Mouse (Mus musculus) adrenal gland, postnatal 10 days (tissue): ENCODE results near the gene Stpg4. TPM values are rescaled to one million over a fixed set of nuclear protein-coding genes. Genes with fewer than 3 reads are reported as not detected.
A peak's percentile ranks its signal among the peaks of the same experiment; 100 is the strongest.

Experiments
- DNase-seq: peaks from one replicate; pipeline ENCODE4 v3.0.0; 2021; ENCODE audit warnings: mixed read lengths
- total RNA-seq, 2 experiments: library from RNA; stranded (reverse); gene quantifications; 2 replicates each; pipeline ENCODE4 v1.2.3; 2021

Stpg4 gene
- total RNA-seq, 2 experiments from 2014 or later = not detected

- peak; percentile 99 for DNase-seq
These were observed 19.4 kb upstream of the Stpg4 start, which contains the start of gene Calm2 for GRCm38 (mm10) chr17:87446767-87447611. Calm2 (minus strand) TSS chr17:87446935.

DNA sequence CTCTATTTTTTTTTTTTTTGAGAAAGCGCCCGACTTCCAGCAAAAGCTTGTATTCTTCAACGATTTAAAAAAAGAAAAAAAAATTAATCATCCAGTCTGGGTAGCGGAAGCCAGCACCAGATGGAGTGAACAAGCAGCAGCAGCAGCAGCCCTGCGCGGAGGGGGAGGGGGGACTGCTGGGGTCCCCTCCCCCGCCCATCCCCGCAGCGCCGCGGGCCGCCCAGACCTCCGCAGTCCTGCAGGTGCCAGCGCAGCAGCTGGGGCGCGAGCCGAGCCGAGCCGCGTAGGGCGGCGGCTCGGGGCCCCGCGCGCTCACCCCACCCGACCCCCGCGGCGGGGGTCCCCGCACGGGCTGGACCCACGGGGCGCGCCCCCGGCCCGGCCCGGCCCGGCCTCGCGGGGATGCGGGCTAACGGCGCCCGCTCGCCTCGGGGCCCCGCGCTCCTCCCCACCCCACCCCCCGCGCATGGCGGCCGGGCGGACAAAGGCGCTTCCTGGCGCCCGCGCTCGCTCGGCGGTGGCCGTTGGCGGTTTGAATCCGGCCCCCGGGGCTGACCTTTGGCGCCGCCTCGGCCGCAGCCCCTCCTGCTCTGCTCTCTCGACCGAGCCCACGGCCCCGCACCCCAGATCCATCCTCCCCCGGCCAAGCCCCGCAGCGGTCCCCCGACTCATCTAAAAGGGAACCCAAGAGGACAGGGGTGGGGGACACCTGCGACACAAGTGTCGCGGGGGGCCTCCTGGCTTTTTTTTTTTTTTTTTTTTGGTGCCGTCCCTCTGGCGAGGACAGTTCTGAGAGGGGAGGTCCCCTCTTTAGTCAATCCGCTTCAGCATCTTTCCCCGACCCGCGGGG, 18.6 kb upstream of the Stpg4 start:
- DNase-seq = peak; percentile 78

DNA sequence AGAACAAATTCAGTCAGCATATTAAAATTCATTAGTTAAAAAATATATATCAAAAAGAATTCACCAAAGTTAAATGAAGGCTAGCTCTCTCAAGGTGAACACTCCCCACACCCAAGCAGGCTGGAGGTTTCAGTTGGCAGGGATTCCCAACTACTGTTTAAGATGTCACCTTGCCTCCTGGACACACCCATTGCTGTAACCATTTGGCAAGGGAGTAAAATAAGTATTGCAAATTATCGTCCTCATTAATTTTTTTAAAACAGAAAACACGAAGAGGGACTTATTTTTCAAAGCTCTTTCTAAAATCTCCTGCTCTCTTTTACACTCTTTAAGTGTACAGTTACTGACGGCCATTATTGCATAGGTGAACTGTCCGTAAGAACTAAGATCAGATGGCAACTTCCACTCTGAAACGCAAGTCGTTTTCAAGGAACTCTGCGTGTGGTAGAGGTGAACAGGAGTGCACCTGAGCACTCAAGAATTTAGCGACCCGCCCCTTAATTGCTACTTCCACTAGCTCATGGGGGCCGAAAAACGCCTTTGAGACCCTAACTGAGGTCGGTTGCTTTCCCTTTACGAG, 17.9 kb upstream of the Stpg4 start:
- DNase-seq = no peak

GRCm38 (mm10) chr17:87444763-87445162, 17.2 kb upstream of the Stpg4 start:
- DNase-seq = no peak

GRCm38 (mm10) chr17:87441537-87441936, 14.0 kb upstream of the Stpg4 start:
- DNase-seq = no peak

- DNase-seq = no peak
These were observed 11.9 kb upstream of the Stpg4 start for GRCm38 (mm10) chr17:87439441-87439840.

GRCm38 (mm10) chr17:87433929-87434328, 6.4 kb upstream of the Stpg4 start:
- no peak for DNase-seq

- no peak for DNase-seq
These were observed 5.2 kb upstream of the Stpg4 start for GRCm38 (mm10) chr17:87432743-87433142.

GRCm38 (mm10) chr17:87432314-87432713, 4.8 kb upstream of the Stpg4 start:
- no peak for DNase-seq

DNA sequence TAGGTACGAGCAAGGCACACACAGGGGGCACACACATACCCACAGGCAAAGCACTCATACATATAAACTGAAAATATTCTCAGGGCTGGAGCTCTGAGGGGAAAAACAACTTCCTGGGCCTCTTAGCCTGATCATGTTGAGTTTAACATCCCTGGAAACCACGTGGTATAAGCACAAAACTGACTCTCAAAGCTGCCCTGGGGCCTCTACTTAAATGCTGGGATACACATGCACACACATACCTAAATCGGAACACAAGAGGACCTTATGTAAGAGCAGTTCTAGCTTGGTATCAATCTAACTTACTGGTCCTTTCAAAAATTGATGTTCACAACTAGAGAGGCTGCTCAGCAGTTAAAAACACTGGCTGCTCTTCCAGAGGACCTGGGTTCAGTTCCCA, 1.9 kb upstream of the Stpg4 start:
- no peak for DNase-seq

DNA sequence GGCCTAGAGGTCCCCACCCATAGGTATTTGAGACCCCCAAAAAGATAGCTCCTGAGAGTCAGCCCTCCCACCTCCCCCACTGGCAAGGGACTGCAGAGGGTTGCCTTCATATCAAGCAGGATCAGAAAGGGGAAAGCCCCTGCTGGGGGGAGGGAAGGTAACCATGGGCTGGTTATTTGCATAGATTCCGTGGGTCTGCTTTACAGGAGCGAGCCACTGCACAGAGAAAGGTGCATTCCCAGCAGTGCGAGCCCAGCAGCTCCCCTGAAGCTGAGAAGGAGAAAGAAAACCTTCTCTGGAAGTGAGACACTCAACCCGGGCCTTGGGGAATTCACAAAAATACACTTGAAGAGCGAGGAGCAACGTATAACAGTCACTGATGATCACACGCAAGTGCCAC, 9.5 kb downstream of the Stpg4 start:
- no peak for DNase-seq

DNA sequence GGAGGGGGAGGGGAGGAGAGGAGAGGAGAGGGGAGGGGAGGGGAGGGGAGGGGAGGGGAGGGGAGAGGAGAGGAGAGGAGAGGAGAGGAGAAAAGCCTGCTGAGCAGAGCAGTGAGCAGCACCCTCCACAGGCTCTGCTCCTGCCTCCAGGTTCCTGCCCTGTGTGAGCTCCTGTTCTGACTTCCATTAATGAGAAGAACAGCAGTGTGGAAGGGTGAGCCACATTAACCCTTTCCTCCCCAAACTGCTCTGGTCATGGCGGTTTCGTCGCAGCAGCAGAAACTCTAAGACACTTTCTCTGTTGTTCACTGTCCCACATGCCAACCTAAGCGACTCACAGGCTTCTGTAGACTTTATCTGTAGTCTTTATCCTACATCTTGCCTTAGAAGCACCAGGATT, 20.9 kb downstream of the Stpg4 start:
- no peak for DNase-seq

- DNase-seq = no peak
These were observed 22.0 kb downstream of the Stpg4 start for GRCm38 (mm10) chr17:87405576-87405975.

GRCm38 (mm10) chr17:87403462-87403861, 24.1 kb downstream of the Stpg4 start:
- no peak for DNase-seq

DNA sequence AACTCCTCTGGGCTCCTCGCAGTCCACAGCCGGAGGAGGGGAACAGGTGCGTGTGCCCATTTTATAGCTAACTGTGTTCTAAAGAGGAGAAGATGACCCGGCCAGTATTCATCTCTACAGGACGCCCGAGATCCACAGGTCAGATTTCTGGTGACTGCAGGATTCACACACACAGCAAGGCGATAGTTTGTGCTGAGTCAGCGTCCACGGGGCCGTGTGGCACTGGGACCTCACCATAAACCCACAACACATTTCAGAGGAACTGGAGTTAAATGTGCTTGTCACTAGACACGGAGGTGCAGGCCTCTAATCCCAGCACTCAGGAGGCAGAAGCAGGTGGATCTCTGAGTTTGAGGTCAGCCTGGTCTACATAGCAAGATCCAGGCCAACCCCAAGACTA, 25.1 kb downstream of the Stpg4 start:
- no peak for DNase-seq

GRCm38 (mm10) chr17:87397088-87397487, 30.5 kb downstream of the Stpg4 start:
- no peak for DNase-seq

DNA sequence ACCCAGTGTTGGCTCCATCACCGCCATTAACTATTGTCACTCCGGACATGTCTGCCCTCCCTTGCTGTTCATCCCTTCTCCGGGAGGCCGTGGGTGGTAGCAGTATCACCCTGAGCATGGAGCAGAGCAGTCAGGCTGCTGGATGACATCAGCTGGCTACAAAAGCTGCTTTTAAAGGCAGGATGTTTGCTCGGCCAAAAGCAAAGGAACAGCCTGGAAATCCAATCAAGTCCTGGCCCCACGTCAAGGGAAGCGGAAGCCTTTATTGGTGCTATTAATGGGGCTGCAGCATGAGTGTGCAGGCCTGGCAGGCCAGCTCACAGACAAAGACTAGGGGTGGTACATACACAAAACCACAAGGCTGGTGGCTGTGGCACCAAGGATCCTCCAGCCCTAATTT, 36.3 kb downstream of the Stpg4 start:
- DNase-seq = peak; percentile 34

DNA sequence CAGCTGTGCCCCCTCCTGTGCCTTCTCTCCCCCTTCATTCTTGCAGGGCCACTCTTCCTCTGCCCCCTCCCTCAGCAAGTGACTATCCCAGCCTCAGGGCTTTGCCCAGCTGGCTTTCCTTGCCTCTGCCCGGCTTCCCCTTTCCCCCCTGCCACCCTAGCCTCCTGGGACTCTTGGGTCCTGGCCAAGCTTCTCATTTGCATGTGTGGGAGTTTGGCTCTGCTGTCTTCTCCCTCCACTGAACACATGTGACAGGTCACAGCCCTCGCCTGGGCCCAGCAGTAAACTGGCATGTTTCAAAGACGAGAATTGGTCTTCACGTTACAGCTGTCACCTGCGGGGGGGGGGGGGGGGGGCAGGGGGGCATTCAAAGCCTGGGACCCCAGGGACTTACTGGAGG, 40.5 kb downstream of the Stpg4 start:
- peak; percentile 65 for DNase-seq

- no peak for DNase-seq
These were observed 41.7 kb downstream of the Stpg4 start for GRCm38 (mm10) chr17:87385835-87386234.

DNA sequence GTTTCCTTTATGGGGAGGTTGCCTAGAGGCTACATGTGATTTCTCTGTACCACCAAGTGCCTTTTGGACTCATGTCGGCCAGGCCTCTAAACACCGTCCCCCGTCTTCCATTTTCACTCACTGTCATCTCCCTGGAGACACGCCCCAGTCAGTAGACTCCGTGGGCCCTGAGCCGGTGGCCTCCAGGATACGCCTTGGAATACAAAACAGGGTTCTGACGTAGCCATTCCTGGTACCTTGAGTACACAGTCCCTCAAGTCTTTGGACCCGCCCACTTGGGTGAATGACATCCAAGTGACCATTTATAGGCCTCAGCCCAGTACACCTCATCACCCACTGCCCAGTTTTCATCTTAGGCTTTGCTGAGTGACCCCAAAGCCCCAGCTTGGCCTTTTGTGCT, 46.9 kb downstream of the Stpg4 start:
- DNase-seq = no peak

GRCm38 (mm10) chr17:87379821-87380220, 47.7 kb downstream of the Stpg4 start:
- peak; percentile 37 for DNase-seq

DNA sequence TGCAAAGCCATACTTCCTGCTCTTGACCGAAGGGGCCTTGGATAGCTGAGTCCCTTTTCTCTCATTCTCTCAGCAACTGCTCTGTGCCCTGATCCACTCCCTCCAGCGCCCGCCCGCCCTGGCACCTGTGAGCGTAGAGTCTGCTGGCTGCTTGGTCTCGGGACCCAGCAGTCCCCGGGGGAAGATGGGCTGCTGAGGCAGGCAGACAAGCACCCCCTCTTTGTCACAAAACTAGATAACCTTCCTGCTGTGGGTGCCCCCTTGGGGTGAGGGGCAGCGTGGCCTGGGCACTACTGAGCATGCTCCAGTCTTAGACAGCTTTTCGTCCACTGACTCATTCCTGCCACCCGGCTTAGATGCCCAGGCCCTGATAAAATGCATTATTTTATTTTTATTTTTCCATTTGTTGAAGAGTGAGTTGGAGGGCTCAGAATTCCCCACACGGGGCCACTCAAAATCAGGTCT, 48.3 kb downstream of the Stpg4 start:
- DNase-seq = no peak
